Mouse (Mus musculus) liver, embryonic 13.5 days (tissue): ENCODE measurements around the gene Thada. TPM values are rescaled to one million over a fixed set of nuclear protein-coding genes. Genes with fewer than 3 reads are reported as not detected.
"Not testable (repeated sequence)": the region's sequence is repeated elsewhere in the genome, so short reads cannot be mapped to it uniquely, and the experiment has no call there.

ENCODE experiments used
- ATAC-seq: fragments of 200-750 bp; cut with Nextera tagmentation; 2 replicates; pipeline ENCODE4 v1.8.0; 2017; ENCODE audit warnings: low read depth, mild to moderate bottlenecking, moderate number of reproducible peaks, moderate library complexity
- DNase-seq: peaks from one replicate; pipeline ENCODE4 v3.0.0; 2022
- H3K27ac ChIP-seq: fragments of 300-500 bp; sonication (generic); 2 replicates; pipeline ENCODE4 v1.5.1; 2015; ENCODE audit warnings: moderate library complexity, mild to moderate bottlenecking, inconsistent platforms
- H3K27me3 ChIP-seq: fragments of 300-500 bp; sonication (generic); 2 replicates; pipeline ENCODE4 v1.6.1; 2015; ENCODE audit warnings: mild to moderate bottlenecking, inconsistent platforms
- H3K36me3 ChIP-seq: fragments of 300-500 bp; sonication (generic); 2 replicates; pipeline ENCODE4 v1.6.1; 2015; ENCODE audit warnings: mild to moderate bottlenecking, inconsistent platforms
- H3K4me1 ChIP-seq: fragments of 300-500 bp; sonication (generic); replicated peaks from 2 replicates; pipeline ENCODE4 v1.6.1; 2015; ENCODE audit warnings: inconsistent platforms
- H3K4me2 ChIP-seq: fragments of 300-500 bp; sonication (generic); 2 replicates; pipeline ENCODE4 v1.6.1; 2015; ENCODE audit warnings: inconsistent platforms, mild to moderate bottlenecking, moderate library complexity
- H3K4me3 ChIP-seq: fragments of 300-500 bp; sonication (generic); replicated peaks from 2 replicates; pipeline ENCODE4 v1.5.1; 2015; ENCODE audit warnings: mild to moderate bottlenecking, inconsistent platforms
- H3K9ac ChIP-seq: fragments of 300-500 bp; sonication (generic); 2 replicates; pipeline ENCODE4 v1.6.1; 2015; ENCODE audit warnings: mild to moderate bottlenecking, inconsistent platforms
- H3K9me3 ChIP-seq: fragments of 300-500 bp; sonication (generic); replicated peaks from 2 replicates; pipeline ENCODE4 v1.6.1; 2016; ENCODE audit warnings: inconsistent platforms
- WGBS: fragments of 180-500 bp; shearing (Covaris S2); methylation state at CpG from one replicate; pipeline ENCODE4 v1.1.7; 2015; ENCODE audit not compliant: insufficient replicate concordance; 5-methylcytosine and 5-hydroxymethylcytosine counted together
- polyA plus RNA-seq: library from polyadenylated mRNA; unstranded; fragments of >200 nt; fragmentation: Nextera tagmentation; extraction: Ambion mirVana; gene quantifications from 2 replicates; pipeline ENCODE4 v1.2.1, GENCODE M21; 2015

Gene Thada
- polyA plus RNA-seq, 1 experiment from 2014 or later: 3.0 TPM

- H3K27me3 ChIP-seq: no peaks in the 10 kb centered on the region
- no peaks in the 10 kb centered on the region for H3K36me3 ChIP-seq
- no peak overlapping the region for H3K4me3 ChIP-seq
- DNase-seq (no peak), ATAC-seq (no peak)
- no peaks in the 10 kb centered on the region for H3K9me3 ChIP-seq
- WGBS: 88% methylated on average over 1 of the region's 1 CpGs
- H3K9ac ChIP-seq: no peak overlapping the region
- H3K4me1 ChIP-seq: peaks cover 5% of the 10 kb centered on the region; the same call in 1 of the 2 replicates
- no peak overlapping the region for H3K27ac ChIP-seq
- H3K4me2 ChIP-seq: no peak overlapping the region
Observed at GRCm38 (mm10) chr17:84320576-84320975, 145.4 kb downstream of the Thada start.

GRCm38 (mm10) chr17:84314341-84314740 lies 151.7 kb downstream of the Thada start:
- Histone ChIP-seq H3K9me3 (no peaks in the 10 kb centered on the region), H3K9ac (no peak overlapping the region), H3K4me2 (no peak overlapping the region), H3K27ac (no peak overlapping the region), H3K4me1 (no peaks in the 10 kb centered on the region), H3K4me3 (no peak overlapping the region), H3K36me3 (peaks cover 5% of the 10 kb centered on the region), H3K27me3 (no peaks in the 10 kb centered on the region)
- no peak for ATAC-seq
- WGBS: 86% methylated on average over 7 of the region's 7 CpGs
- no peak for DNase-seq

- no peak overlapping the region for H3K9ac ChIP-seq
- no peak overlapping the region for H3K4me3 ChIP-seq
- H3K4me1 ChIP-seq: no peaks in the 10 kb centered on the region
- 67% methylated on average over 6 of the region's 6 CpGs for WGBS
- no peaks in the 10 kb centered on the region for H3K27me3 ChIP-seq
- ATAC-seq: no peak
- no peak overlapping the region for H3K27ac ChIP-seq
- H3K4me2 ChIP-seq: no peak overlapping the region
- H3K9me3 ChIP-seq: no peaks in the 10 kb centered on the region
- no peak for DNase-seq
- H3K36me3 ChIP-seq: peaks cover 12% of the 10 kb centered on the region
Observed at GRCm38 (mm10) chr17:84313494-84313893, 152.5 kb downstream of the Thada start.

GRCm38 (mm10) chr17:84306151-84306550 lies 159.9 kb downstream of the Thada start:
- peaks cover 20% of the 10 kb centered on the region for H3K36me3 ChIP-seq
- ATAC-seq: no peak
- H3K27ac ChIP-seq: no peak overlapping the region
- 76% methylated on average over 1 of the region's 1 CpGs for WGBS
- no peak overlapping the region for H3K4me3 ChIP-seq
- H3K27me3 ChIP-seq: no peaks in the 10 kb centered on the region
- peaks cover 6% of the 10 kb centered on the region; the same call in 1 of the 2 replicates for H3K4me1 ChIP-seq
- no peak overlapping the region for H3K4me2 ChIP-seq
- no peak for DNase-seq
- H3K9me3 ChIP-seq: no peaks in the 10 kb centered on the region
- no peak overlapping the region for H3K9ac ChIP-seq

- DNase-seq (no peak), ATAC-seq (peak; percentile 36; the same call in 1 of the 2 replicates)
- peaks cover 6% of the 10 kb centered on the region; the same call in 1 of the 2 replicates for H3K4me1 ChIP-seq
- peak overlapping the region; percentile 50; the same call in 1 of the 2 replicates for H3K27ac ChIP-seq
- no peaks in the 10 kb centered on the region for H3K27me3 ChIP-seq
- 79% methylated on average over 5 of the region's 5 CpGs for WGBS
- peaks cover 20% of the 10 kb centered on the region for H3K36me3 ChIP-seq
- H3K9me3 ChIP-seq: no peaks in the 10 kb centered on the region
- H3K4me3 ChIP-seq: no peak overlapping the region
- no peak overlapping the region for H3K4me2 ChIP-seq
- no peak overlapping the region for H3K9ac ChIP-seq
Observed at GRCm38 (mm10) chr17:84305074-84305473, 160.9 kb downstream of the Thada start.

- ATAC-seq (no peak), DNase-seq (no peak)
- Histone ChIP-seq H3K36me3 (peaks cover 12% of the 10 kb centered on the region), H3K27ac (peak overlapping the region; percentile 50; the same call in 1 of the 2 replicates), H3K9ac (no peak overlapping the region), H3K4me2 (no peak overlapping the region), H3K9me3 (no peaks in the 10 kb centered on the region), H3K4me3 (no peak overlapping the region), H3K27me3 (no peaks in the 10 kb centered on the region), H3K4me1 (peaks cover 6% of the 10 kb centered on the region; the same call in 1 of the 2 replicates)
- 72% methylated on average over 5 of the region's 5 CpGs for WGBS
Observed at GRCm38 (mm10) chr17:84304141-84304540, 161.9 kb downstream of the Thada start.

DNA sequence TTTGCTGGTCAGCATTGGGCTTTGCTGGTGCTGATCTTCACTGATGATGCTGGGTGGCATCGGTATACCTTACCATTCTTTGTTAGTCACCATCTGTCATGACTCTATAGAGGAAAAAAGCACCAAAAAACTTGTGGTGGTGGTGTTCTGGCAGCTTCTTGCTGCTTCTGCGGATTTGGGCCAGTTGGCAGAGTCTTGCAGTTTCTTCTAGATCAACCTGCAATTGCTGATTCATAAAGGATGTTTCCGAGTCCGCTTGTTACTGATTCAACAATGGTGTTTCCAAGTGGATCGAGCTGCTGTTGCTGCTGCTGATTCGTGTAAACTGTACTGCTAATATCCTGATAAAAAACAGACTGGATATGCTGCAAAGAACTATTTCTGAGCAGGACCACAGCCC lies 168.0 kb downstream of the Thada start:
- peaks cover 11% of the 10 kb centered on the region for H3K36me3 ChIP-seq
- no peaks in the 10 kb centered on the region for H3K27me3 ChIP-seq
- no peak overlapping the region for H3K9ac ChIP-seq
- no peak for DNase-seq
- WGBS: 81% methylated on average over 6 of the region's 6 CpGs
- ATAC-seq: no peak
- H3K4me1 ChIP-seq: no peaks in the 10 kb centered on the region; the same call in 1 of the 2 replicates
- no peak overlapping the region for H3K4me2 ChIP-seq
- H3K4me3 ChIP-seq: no peak overlapping the region
- H3K27ac ChIP-seq: no peak overlapping the region
- H3K9me3 ChIP-seq: no peaks in the 10 kb centered on the region

- DNase-seq (no peak), ATAC-seq (no peak)
- Histone ChIP-seq H3K4me3 (no peak overlapping the region), H3K4me1 (no peaks in the 10 kb centered on the region; the same call in 1 of the 2 replicates), H3K36me3 (peaks cover 11% of the 10 kb centered on the region), H3K4me2 (no peak overlapping the region), H3K27ac (no peak overlapping the region; the same call in 1 of the 2 replicates), H3K9me3 (no peaks in the 10 kb centered on the region), H3K27me3 (no peaks in the 10 kb centered on the region), H3K9ac (no peak overlapping the region)
- 81% methylated on average over 4 of the region's 4 CpGs for WGBS
Observed at GRCm38 (mm10) chr17:84293221-84293620, 172.8 kb downstream of the Thada start.

DNA sequence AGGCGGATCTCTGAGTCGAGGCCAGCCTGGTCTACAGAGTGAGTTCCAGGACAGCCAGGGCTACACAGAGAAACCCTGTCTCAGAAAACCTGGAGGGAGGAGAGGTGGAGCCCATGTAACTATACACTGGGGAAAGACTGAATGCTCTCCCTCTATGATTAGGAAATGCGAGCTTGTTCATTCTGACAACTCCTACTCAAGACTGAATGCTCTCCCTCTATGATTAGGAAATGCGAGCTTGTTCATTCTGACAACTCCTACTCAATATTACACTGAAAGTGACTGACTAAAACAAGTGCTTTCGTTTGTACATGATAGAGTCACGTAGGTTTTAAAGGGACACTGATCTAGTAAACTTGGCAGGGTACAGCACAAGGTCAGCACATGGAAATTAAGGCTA lies 174.8 kb downstream of the Thada start:
- H3K36me3 ChIP-seq, H3K4me3 ChIP-seq, H3K27me3 ChIP-seq, ATAC-seq, H3K4me1 ChIP-seq, H3K9me3 ChIP-seq, H3K4me2 ChIP-seq, DNase-seq, H3K9ac ChIP-seq, H3K27ac ChIP-seq: not testable (repeated sequence)
- 77% methylated on average over 6 of the region's 6 CpGs for WGBS

DNA sequence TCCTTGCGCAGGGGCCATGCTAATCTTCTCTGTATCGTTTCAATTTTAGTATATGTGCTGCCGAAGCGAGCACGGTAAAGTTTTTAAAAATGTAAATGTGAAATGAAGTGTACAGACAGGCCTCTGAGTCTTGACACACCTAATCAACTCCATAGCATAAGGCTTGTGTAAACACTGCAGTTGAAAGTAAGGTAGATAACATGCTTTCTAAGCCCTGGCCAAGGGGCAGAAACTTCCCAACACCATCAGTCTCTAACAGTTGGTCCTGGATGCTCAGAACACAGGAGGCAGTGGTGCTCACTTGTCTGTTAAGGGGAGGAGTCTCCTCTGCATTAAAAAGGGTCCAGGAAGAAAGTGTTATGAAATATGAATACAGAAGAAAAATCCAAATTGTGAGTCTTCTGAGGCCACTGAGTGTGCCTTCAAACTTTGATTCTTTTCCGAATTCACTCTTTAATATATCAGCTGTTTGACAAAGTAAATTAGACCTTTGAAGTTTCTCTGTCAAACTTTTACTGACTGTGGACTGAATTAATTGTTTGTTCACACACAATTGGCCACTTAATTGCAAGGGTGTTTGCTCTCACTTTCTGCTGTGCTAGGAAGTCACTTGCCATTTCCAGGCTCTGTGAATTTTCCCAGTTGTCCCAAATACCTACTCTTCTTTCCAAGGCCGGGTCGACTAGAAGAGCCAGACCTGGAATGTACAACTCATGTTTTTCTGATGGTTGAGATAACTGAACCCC lies 178.2 kb downstream of the Thada start:
- 79% methylated on average over 8 of the region's 8 CpGs for WGBS
- no peak for ATAC-seq

GRCm38 (mm10) chr17:84286536-84286935 lies 179.5 kb downstream of the Thada start:
- Histone ChIP-seq H3K9me3 (no peaks in the 10 kb centered on the region), H3K27me3 (no peaks in the 10 kb centered on the region), H3K4me2 (no peak overlapping the region), H3K4me3 (no peak overlapping the region), H3K36me3 (no peaks in the 10 kb centered on the region), H3K9ac (no peak overlapping the region), H3K27ac (no peak overlapping the region), H3K4me1 (peaks cover 20% of the 10 kb centered on the region)
- DNase-seq (no peak), ATAC-seq (no peak)
- 87% methylated on average over 5 of the region's 5 CpGs for WGBS

More for the DNA sequence above, 178.2 kb downstream of the Thada start:
- Histone ChIP-seq H3K4me3 (no peak overlapping the region), H3K36me3 (no peaks in the 10 kb centered on the region), H3K9me3 (no peaks in the 10 kb centered on the region), H3K4me2 (no peak overlapping the region), H3K4me1 (peaks cover 10% of the 10 kb centered on the region), H3K9ac (no peak overlapping the region), H3K27me3 (no peaks in the 10 kb centered on the region), H3K27ac (no peak overlapping the region)
- DNase-seq: no peak
